Mouse (Mus musculus) common myeloid progenitor, adult 5-6 weeks (primary cell): ENCODE results near the gene Amotl1. TPM values are rescaled to one million over a fixed set of nuclear protein-coding genes. Genes with fewer than 3 reads are reported as not detected.
A peak's percentile ranks its signal among the peaks of the same experiment; 100 is the strongest.

Experiments
- ATAC-seq: replicated peaks from 2 replicates; pipeline ENCODE4 v1.8.0; 2016; ENCODE audit warnings: low read depth, mild to moderate bottlenecking, moderate TSS enrichment, inconsistent platforms; ENCODE audit not compliant: poor library complexity, severe bottlenecking
- total RNA-seq: library from RNA; stranded (forward); fragments of 200-1000, 187-1606 nt; gene quantifications from 2 replicates; pipeline ENCODE4 v1.2.3, GENCODE M21; 2017

Amotl1 gene
- total RNA-seq, 1 experiment from 2014 or later: 0.05 TPM

DNA sequence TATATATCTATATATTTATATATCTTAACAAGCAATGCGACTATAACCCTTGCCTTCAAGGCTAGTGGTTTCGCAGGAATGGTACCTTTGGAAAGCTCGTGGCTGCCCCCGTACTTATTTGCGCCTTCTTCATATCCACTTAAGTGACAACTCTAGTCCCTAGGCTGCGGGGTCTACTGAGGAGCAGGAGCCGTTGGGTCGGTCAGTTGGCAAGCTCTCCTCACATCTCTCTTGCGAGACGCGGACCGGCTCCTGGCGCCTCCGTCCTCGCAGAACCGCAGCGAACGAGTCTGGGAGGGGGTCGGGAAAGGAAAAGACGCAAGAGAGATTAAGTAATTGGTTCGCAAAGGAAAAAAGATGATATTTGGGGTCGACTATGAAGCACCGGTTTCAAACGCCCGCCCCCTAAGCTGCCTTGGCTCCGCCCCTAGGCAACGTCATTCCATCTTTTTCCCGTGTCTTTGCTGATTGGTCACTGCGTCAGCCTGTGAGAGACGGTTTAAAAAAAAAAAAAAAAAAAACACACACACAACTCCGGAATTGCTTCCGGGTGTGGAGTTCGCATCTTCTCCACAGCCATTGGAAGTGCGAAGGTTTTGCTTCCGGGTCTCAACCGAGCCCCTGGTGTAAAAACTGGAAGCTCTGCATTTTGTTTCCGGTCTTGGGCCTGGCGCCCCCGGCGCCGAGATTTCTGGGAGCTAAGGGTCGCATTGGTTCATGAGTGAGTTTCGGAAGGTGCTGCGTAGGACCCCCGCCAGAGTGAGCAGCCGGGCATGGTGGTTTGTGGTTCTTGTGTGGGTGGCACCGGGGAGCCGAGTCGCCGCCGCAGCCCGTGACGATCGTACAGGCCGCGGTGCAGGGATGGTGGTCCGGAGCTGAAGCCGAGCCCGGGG is 144.6 kb downstream of the Amotl1 start, which contains the start of the genes Kdm4d and Cwc15:
Kdm4d (minus strand) TSS at position 460 of the 893 bp plus-strand sequence.
Cwc15 (plus strand) TSS at position 595 of the 893 bp plus-strand sequence.
- peak; percentile 94 for ATAC-seq

DNA sequence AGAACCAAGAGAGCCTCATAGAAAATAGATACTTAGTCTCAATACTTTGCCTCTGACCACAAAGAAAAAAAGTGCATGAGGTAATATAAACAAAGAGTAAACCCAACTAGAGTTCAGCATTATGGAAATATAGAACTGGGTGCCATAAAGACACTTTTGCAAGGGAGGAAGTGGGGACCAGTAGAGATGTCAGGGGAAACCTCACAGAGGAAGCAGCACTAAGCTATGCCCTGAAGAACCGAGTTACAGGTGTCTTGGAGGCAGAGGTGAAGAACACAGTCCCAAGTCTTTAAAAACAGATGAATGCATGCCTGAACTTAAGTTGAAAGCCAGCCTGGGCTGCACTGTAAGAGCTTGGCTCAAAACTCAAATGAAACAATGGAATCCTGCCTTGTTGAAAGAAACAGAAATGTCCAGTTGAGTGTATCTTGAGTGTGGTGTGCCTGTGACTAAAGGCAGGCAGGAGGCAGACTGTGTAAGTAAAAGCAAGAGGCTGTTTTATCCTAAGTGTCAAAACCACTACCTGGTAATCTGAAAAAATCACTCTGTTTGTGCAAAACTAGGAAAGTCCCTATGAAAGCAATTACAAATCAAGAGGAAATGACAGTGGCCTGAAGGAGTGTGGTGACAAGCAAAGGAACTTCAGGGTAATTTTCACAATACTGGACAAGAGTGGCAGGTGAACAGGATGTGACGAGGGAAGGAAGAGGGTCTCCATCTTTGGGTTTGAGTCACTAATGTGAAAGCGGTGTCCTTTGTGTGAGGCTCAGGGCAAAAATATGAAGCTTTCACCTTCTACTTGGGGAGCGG is 145.8 kb downstream of the Amotl1 start:
- no peak for ATAC-seq

Other genes starting within 250 kb of the Amotl1 start
- gene Kdm4d, start 144.6 kb downstream of the Amotl1 start, total RNA-seq: 0.69 TPM in 1 of 2 replicates, not detected in the other
- 260 and 293 TPM in 2 replicates for gene Cwc15, start 144.4 kb downstream of the Amotl1 start, total RNA-seq
- gene Piwil4, start 95.7 kb upstream of the Amotl1 start, total RNA-seq: not detected in 2 replicates
- gene Fut4, start 107.3 kb upstream of the Amotl1 start, total RNA-seq: 6.2 and 6.4 TPM in 2 replicates
- 0.87 TPM in 1 of 2 replicates, not detected in the other for gene 1700012B09Rik, start 126.0 kb upstream of the Amotl1 start, total RNA-seq
- 74.8 and 83.5 TPM in 2 replicates for gene Mre11a, start 139.6 kb upstream of the Amotl1 start, total RNA-seq
- 56.2 and 59.8 TPM in 2 replicates for gene Ankrd49, start 139.8 kb upstream of the Amotl1 start, total RNA-seq
- not detected in 2 replicates for gene Gpr83, start 215.2 kb upstream of the Amotl1 start, total RNA-seq